Mouse (Mus musculus) stomach, embryonic 15.5 days (tissue): Measurements from ENCODE around the gene Loxl1. TPM values are rescaled to one million over a fixed set of nuclear protein-coding genes. Genes with fewer than 3 reads are reported as not detected.
"Not testable (repeated sequence)": the region's sequence is repeated elsewhere in the genome, so short reads cannot be mapped to it uniquely, and the experiment has no call there.

Source experiments
- ATAC-seq: fragments of 200-750 bp; cut with Nextera tagmentation; 2 replicates; pipeline ENCODE4 v1.8.0; 2017; ENCODE audit warnings: low read depth, moderate number of reproducible peaks, moderate TSS enrichment; ENCODE audit not compliant: insufficient read depth, low FRiP score
- H3K27ac ChIP-seq: fragments of 300-500 bp; sonication (generic); 2 replicates; pipeline ENCODE4 v1.5.1; 2015; ENCODE audit warnings: mild to moderate bottlenecking, inconsistent platforms
- H3K27me3 ChIP-seq: fragments of 300-500 bp; sonication (generic); replicated peaks from 2 replicates; pipeline ENCODE4 v1.6.1; 2015; ENCODE audit warnings: inconsistent platforms
- H3K36me3 ChIP-seq: fragments of 300-500 bp; sonication (generic); 2 replicates; pipeline ENCODE4 v1.6.1; 2015; ENCODE audit warnings: inconsistent platforms
- H3K4me1 ChIP-seq: fragments of 300-500 bp; sonication (generic); 2 replicates; pipeline ENCODE4 v1.6.1; 2015; ENCODE audit warnings: inconsistent platforms
- H3K4me2 ChIP-seq: fragments of 300-500 bp; sonication (generic); 2 replicates; pipeline ENCODE4 v1.6.1; 2015; ENCODE audit warnings: mild to moderate bottlenecking, inconsistent platforms
- H3K4me3 ChIP-seq: fragments of 300-500 bp; sonication (generic); replicated peaks from 2 replicates; pipeline ENCODE4 v1.5.1; 2015; ENCODE audit warnings: inconsistent platforms
- H3K9ac ChIP-seq: fragments of 300-500 bp; sonication (generic); 2 replicates; pipeline ENCODE4 v1.6.1; 2015; ENCODE audit warnings: inconsistent platforms
- H3K9me3 ChIP-seq: fragments of 300-500 bp; sonication (generic); 2 replicates; pipeline ENCODE4 v1.6.1; 2016; ENCODE audit warnings: inconsistent platforms
- WGBS: fragments of 180-500 bp; shearing (Covaris S2); methylation state at CpG from one replicate; pipeline ENCODE4 v1.1.7; 2015; 5-methylcytosine and 5-hydroxymethylcytosine counted together
- polyA plus RNA-seq: library from polyadenylated mRNA; unstranded; fragments of >200 nt; fragmentation: Nextera tagmentation; extraction: Ambion mirVana; gene quantifications from 2 replicates; pipeline ENCODE4 v1.2.1, GENCODE M21; 2015

The Loxl1 gene
- polyA plus RNA-seq, 1 experiment from 2014 or later, result 49.2 TPM

GRCm38 (mm10) chr9:58274626-58275025, 38.4 kb downstream of the Loxl1 start:
- no peak overlapping the region for H3K9ac ChIP-seq
- H3K4me2 ChIP-seq, result no peak overlapping the region
- peaks cover 14% of the 10 kb centered on the region for H3K4me1 ChIP-seq
- H3K27me3 ChIP-seq, result no peaks in the 10 kb centered on the region
- H3K27ac ChIP-seq, result peak overlapping the region; percentile 54; the same call in 1 of the 2 replicates
- no peak overlapping the region for H3K4me3 ChIP-seq
- WGBS, result 26% methylated on average over 3 of the region's 3 CpGs
- no peaks in the 10 kb centered on the region for H3K36me3 ChIP-seq
- H3K9me3 ChIP-seq, result no peaks in the 10 kb centered on the region
- no peak for ATAC-seq

GRCm38 (mm10) chr9:58274101-58274604, 38.8 kb downstream of the Loxl1 start:
- Histone ChIP-seq H3K36me3 (no peaks in the 10 kb centered on the region), H3K27ac (no peak overlapping the region), H3K4me3 (no peak overlapping the region), H3K4me1 (peaks cover 14% of the 10 kb centered on the region), H3K9ac (no peak overlapping the region), H3K4me2 (no peak overlapping the region), H3K9me3 (no peaks in the 10 kb centered on the region), H3K27me3 (no peaks in the 10 kb centered on the region)
- no peak for ATAC-seq
- WGBS, result 87% methylated on average over 7 of the region's 7 CpGs

GRCm38 (mm10) chr9:58272855-58273254, 40.1 kb downstream of the Loxl1 start:
- no peak overlapping the region for H3K9ac ChIP-seq
- no peak overlapping the region for H3K27ac ChIP-seq
- WGBS, result 70% methylated on average over 9 of the region's 9 CpGs
- no peak for ATAC-seq
- no peak overlapping the region for H3K4me3 ChIP-seq
- H3K4me2 ChIP-seq, result no peak overlapping the region
- H3K9me3 ChIP-seq, result no peaks in the 10 kb centered on the region
- no peaks in the 10 kb centered on the region for H3K36me3 ChIP-seq
- no peaks in the 10 kb centered on the region for H3K27me3 ChIP-seq
- peaks cover 14% of the 10 kb centered on the region for H3K4me1 ChIP-seq

- H3K27me3 ChIP-seq, result no peaks in the 10 kb centered on the region
- H3K4me3 ChIP-seq, result no peak overlapping the region
- H3K4me1 ChIP-seq, result peaks cover 14% of the 10 kb centered on the region
- H3K9ac ChIP-seq, result no peak overlapping the region
- no peak overlapping the region for H3K4me2 ChIP-seq
- WGBS, result 62% methylated on average over 2 of the region's 2 CpGs
- no peaks in the 10 kb centered on the region for H3K9me3 ChIP-seq
- no peak overlapping the region for H3K27ac ChIP-seq
- ATAC-seq, result no peak
- no peaks in the 10 kb centered on the region for H3K36me3 ChIP-seq
These were observed 40.9 kb downstream of the Loxl1 start for GRCm38 (mm10) chr9:58272068-58272541.

- H3K4me2 ChIP-seq, H3K4me3 ChIP-seq, H3K27ac ChIP-seq, H3K36me3 ChIP-seq, ATAC-seq, H3K9ac ChIP-seq, H3K9me3 ChIP-seq, H3K27me3 ChIP-seq: not testable (repeated sequence)
- WGBS, result 92% methylated on average over 9 of the region's 9 CpGs
- peaks cover 16% of the 10 kb centered on the region for H3K4me1 ChIP-seq
These were observed 41.4 kb downstream of the Loxl1 start for GRCm38 (mm10) chr9:58271551-58271950.

DNA sequence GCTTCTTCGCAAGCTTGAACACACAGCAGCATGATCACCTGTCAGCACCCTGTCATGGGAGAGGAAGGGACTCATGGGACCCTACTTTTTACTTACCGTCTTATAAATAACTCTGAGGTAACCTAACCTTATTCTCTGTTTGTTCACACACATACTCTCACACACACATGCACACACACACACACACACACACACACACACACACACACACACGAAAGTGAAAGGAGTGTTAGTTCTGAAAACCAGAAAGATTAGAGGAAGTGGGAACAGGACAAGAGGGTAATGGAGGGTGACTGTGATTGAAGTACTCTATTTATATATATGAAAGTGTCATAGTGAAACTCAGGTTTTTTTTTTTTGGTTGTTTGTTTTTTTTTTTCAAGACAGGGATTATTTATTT, 41.9 kb downstream of the Loxl1 start:
- Histone ChIP-seq H3K27me3 (no peaks in the 10 kb centered on the region), H3K4me1 (peaks cover 20% of the 10 kb centered on the region), H3K9me3 (no peaks in the 10 kb centered on the region), H3K4me2 (no peak overlapping the region), H3K27ac (no peak overlapping the region), H3K36me3 (no peaks in the 10 kb centered on the region), H3K4me3 (no peak overlapping the region), H3K9ac (no peak overlapping the region)
- 81% methylated on average over 3 of the region's 3 CpGs for WGBS
- no peak for ATAC-seq

DNA sequence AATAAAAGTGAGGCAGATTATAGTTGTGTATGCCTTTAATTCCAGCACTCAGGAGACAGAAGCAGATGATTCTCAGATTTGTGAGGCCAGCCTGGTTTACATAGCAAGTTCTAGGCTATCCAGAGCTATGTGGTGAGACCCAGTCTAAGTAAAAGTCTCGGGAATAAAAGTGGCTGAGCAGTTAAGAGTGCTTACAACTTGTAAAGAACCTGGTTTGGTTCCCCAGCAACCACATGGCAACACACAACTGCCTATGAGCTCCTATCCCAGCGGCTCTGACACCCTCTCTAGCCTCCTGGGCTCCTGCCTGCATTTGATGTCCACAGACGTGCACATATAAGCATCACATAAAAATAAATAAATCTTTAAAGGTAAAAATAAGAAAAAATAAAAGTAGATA, 42.9 kb downstream of the Loxl1 start:
- WGBS, result 68% methylated on average over 3 of the region's 3 CpGs

DNA sequence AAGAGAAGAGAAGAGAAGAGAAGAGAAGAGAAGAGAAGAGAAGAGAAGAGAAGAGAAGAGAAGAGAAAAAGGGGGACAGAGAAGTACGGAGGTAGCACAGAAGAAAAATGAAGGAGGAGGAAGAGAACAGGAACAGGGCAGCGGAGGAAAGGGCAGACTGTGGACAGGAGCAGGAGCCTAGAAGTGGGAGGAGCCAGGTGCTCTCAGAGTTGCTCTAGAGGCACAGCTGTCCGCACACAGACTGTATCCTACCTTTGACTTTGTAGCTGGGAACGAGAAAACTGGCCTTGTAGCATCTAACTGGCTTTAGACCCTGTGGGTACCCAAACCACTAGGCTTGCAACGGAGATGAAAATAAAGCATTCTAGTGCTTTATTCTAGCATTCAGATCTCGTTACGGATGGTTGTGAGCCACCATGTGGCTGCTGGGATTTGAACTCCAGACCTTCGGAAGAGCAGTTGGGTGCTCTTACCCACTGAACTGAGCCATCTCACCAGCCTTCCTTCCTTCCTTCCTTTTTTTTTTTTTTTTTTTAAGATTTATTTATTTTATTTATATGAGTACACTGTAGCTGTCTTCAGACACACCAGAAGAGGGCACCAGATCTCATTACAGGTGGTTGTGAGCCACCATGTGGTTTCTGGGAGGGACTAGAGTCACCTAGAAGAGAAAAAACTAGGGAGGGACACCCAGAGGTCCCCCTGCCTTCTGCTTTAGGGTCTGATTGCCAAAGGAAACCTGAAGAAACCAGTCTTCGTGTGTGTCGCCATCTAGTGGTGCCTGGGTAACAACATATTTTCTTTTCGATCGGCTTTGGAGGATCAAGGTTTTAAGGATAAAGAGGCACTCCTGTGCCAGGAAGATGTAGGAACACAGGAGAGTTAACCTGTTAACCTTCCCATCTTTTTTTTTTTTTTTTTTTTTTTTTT, 44.3 kb downstream of the Loxl1 start:
- Histone ChIP-seq H3K4me1 (0 out of 2 replicates have a peak, but pooled peaks cover 5% of the 10 kb centered on the region), H3K4me3 (no peak overlapping the region), H3K9ac (no peak overlapping the region), H3K27me3 (no peaks in the 10 kb centered on the region), H3K4me2 (no peak overlapping the region), H3K27ac (no peak overlapping the region), H3K36me3 (no peaks in the 10 kb centered on the region), H3K9me3 (no peaks in the 10 kb centered on the region)
- 48% methylated on average over 12 of the region's 12 CpGs for WGBS
- no peak for ATAC-seq

More for the DNA sequence above, 42.9 kb downstream of the Loxl1 start:
- peaks cover 12% of the 10 kb centered on the region for H3K4me1 ChIP-seq
- no peaks in the 10 kb centered on the region for H3K9me3 ChIP-seq
- no peak overlapping the region for H3K27ac ChIP-seq
- H3K27me3 ChIP-seq, result no peaks in the 10 kb centered on the region
- H3K9ac ChIP-seq, result no peak overlapping the region
- H3K36me3 ChIP-seq, result no peaks in the 10 kb centered on the region
- no peak overlapping the region for H3K4me3 ChIP-seq
- no peak overlapping the region for H3K4me2 ChIP-seq
- no peak for ATAC-seq

- Histone ChIP-seq H3K27ac (peak overlapping the region; percentile 28), H3K4me2 (no peak overlapping the region), H3K4me1 (0 out of 2 replicates have a peak, but pooled peaks cover 5% of the 10 kb centered on the region), H3K36me3 (peaks cover 9% of the 10 kb centered on the region; the same call in 1 of the 2 replicates), H3K4me3 (no peak overlapping the region), H3K9ac (no peak overlapping the region), H3K9me3 (no peaks in the 10 kb centered on the region), H3K27me3 (no peaks in the 10 kb centered on the region)
- 54% methylated on average over 3 of the region's 3 CpGs for WGBS
- no peak for ATAC-seq
These were observed 45.9 kb downstream of the Loxl1 start for GRCm38 (mm10) chr9:58267046-58267445.

- Histone ChIP-seq H3K36me3 (peaks cover 12% of the 10 kb centered on the region; the same call in 1 of the 2 replicates), H3K9ac (no peak overlapping the region), H3K4me1 (0 out of 2 replicates have a peak, but pooled peaks cover 5% of the 10 kb centered on the region), H3K9me3 (no peaks in the 10 kb centered on the region), H3K4me2 (no peak overlapping the region), H3K4me3 (no peak overlapping the region), H3K27ac (peak overlapping the region; percentile 28), H3K27me3 (no peaks in the 10 kb centered on the region)
- WGBS, result 26% methylated on average over 4 of the region's 4 CpGs
- no peak for ATAC-seq
These were observed 46.4 kb downstream of the Loxl1 start for GRCm38 (mm10) chr9:58266571-58267011.

DNA sequence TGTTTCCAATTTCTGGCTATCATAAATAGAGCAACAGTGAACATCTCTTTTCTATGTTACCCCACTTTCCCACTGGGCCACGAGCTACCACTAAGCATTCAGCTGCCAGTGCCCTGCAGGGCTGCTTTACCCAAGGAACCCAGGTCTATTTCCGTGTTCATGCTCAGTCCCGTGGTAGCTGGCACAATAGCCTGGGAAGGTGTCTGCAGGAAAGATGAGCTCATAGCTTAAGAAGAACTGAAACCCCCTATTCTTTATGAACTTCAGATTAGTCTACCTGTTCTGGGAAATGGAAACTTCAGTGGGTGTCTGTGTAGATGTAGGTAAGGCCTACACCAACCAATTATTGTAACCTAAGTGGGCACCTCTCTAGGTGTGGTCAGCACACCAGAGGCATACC, 47.6 kb downstream of the Loxl1 start:
- Histone ChIP-seq H3K27me3 (no peaks in the 10 kb centered on the region), H3K9ac (no peak overlapping the region), H3K4me2 (no peak overlapping the region), H3K4me3 (no peak overlapping the region), H3K4me1 (0 out of 2 replicates have a peak, but pooled peaks cover 5% of the 10 kb centered on the region), H3K36me3 (peaks cover 12% of the 10 kb centered on the region; the same call in 1 of the 2 replicates), H3K27ac (no peak overlapping the region), H3K9me3 (no peaks in the 10 kb centered on the region)
- no peak for ATAC-seq
- 67% methylated on average over 3 of the region's 3 CpGs for WGBS

DNA sequence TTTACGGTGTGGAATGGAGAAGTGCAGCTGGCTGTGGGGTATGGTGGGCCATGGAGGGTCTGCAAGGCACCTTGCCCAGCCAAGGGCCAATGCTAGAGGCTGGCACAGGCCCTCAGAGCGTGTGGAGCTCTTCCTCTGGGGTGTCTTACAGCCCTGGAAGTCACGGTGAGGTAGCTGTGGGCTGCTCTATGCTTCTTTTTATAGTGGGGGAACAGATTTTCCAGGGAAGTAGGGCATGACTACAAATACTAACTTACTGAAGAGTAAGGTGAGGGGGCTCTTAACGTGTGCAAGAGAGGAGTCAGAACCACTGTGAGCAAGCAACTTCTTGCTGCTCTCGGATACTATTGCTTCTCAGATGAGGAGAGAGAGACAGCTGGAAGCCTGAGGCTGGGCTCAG, 50.5 kb downstream of the Loxl1 start:
- no peak overlapping the region for H3K4me3 ChIP-seq
- H3K9ac ChIP-seq, result no peak overlapping the region
- H3K27me3 ChIP-seq, result no peaks in the 10 kb centered on the region
- no peak overlapping the region for H3K4me2 ChIP-seq
- no peak overlapping the region for H3K27ac ChIP-seq
- 87% methylated on average over 5 of the region's 5 CpGs for WGBS
- ATAC-seq, result no peak
- H3K36me3 ChIP-seq, result peaks cover 17% of the 10 kb centered on the region
- no peaks in the 10 kb centered on the region for H3K9me3 ChIP-seq
- H3K4me1 ChIP-seq, result 0 out of 2 replicates have a peak, but pooled peaks cover 5% of the 10 kb centered on the region
